Mouse (Mus musculus) testis, postnatal 10 days (tissue): Measurements from ENCODE around the gene Olfr191.
"Not testable (repeated sequence)": the region's sequence is repeated elsewhere in the genome, so short reads cannot be mapped to it uniquely, and the experiment has no call there.

Experiments
- DNase-seq: peaks from one replicate; pipeline ENCODE4 v3.0.0; 2021; ENCODE audit warnings: low spot score

Olfr191 gene

DNA sequence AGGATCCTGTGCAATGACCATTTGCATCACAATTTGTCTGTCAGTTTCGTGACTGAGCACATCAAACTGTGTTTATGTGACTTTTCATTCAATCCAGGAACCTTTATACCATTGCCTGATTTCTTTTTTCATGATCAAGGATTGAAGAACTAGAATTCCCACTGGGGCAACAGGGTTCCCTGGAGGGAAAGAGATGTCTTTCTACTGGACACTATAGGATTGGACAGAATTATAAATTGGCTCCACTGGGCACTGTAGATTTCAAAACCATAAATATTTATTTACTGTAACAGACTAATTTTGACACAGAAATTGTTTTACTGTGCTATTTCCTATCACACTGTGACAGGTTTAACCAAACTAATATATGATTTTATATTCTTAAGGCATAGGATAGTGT lies at the start of gene Olfr191:
Gene Olfr191, minus strand, starts transcription at position 101 of the 400 bp plus-strand sequence.
- DNase-seq = not testable (repeated sequence)

DNA sequence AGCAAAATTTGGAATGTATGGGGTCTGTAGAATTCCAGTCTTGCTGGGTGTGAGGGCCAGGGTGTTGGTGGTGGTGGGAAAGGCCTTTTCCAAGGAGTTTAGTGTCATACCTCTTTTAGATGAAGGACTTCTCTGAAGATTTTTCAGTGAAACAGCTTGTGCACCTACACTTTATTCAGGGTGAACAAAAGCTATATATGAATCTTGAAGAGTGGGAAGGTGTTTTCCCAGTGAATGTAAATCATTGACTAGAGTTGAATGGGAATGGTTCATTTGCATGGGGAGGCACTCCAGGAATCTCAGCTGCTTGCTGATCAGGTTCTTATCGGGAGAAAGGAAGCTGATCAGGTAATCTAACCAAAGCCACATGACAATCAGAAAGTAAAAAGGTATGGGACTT lies 41.1 kb upstream of the Olfr191 start:
- DNase-seq = no peak

DNA sequence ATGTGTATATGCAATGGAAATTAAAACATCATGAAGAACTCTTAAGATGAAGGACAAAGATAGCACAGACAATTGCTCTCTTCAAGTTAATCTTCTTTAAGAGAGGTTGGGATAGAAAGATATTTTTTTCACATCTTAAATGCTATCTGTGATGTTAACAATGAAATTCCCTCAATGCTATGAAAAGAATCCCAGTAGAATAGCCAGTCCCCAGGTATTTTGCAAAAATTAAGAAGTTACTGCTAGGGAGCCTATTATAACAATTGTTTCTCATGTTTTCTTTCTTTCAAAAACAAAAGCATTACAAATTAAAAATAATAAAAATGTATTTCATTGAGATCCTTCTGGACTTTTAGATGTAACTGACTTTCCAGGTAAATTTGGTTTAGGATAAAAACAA lies 31.3 kb upstream of the Olfr191 start, which contains the start of gene Olfr194:
Gene Olfr194, minus strand, starts transcription at position 101 of the 400 bp plus-strand sequence.
- DNase-seq = no peak

DNA sequence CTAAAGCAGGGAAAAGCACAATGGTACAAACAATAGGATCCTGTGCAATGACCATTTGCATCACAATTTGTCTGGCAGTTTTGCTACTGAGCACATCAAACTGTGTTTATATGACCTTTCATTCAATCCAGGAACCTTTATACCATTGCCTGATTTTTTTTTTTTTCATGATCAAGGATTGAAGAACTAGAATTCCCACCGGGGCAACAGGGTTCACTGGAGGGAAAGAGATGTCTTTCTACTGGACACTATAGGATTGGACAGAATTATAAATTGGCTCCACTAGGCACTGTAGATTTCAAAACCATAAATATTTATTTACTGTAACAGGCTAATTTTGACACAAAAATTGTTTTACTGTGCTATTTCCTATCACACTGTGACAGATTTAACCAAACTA lies 22.2 kb upstream of the Olfr191 start, which contains the start of gene Olfr193:
Gene Olfr193, minus strand, starts transcription at position 101 of the 400 bp plus-strand sequence.
- no peak for DNase-seq

DNA sequence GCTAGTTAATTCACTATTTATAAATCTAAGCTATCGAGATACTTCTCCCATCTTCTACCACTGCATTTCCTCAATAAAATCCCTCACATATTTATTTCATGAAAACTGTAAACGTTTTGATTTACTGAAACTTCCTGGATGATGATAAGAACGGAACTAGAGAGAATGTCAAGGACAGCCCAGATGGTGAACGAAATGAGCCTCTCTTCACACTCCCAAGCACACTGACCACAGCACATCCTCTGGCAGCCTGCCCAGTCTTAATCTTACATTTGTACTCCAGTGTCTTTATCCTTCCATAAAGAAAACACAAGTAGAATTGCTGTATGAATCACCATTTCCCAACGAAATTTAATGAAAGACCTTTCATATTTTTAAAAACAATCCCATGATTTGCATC lies 18.9 kb upstream of the Olfr191 start:
- DNase-seq = not testable (repeated sequence)

DNA sequence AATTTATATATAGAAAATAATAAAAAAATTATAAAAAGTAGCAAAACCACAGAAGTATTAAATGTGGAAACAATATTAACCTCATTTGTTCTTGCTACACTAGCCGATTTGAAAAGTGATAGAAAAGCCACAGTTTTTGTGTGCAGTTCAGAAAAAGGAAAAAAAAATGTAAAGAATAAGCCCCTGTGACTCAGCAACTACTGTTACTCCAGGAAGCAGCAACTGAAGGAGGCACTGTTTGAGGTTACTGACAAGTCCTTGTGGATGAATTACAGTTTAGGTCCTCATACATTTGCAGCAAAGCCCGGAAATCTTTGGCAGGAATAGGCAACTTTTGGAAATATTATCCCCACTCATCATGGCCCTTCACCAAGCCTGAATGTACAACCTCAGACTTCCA lies 15.7 kb upstream of the Olfr191 start:
- no peak for DNase-seq

DNA sequence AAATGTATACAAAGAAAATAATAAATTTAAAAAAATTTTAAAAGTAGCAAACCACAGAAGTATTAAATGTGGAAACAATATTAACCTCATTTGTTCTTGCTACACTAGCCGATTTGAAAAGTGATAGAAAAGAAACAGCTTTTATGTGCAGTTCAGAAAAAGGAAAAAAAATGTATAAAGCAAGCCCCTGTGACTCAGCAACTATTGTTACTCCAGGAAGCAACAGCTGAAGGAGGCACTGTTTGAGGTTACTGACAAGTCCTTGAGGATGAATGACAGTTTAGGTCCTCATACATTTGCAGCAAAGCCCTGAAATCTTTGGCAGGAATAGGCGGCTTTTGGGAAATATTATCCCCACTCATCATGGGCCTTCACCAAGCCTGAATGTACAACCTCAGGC lies 8.5 kb downstream of the Olfr191 start:
- not testable (repeated sequence) for DNase-seq

DNA sequence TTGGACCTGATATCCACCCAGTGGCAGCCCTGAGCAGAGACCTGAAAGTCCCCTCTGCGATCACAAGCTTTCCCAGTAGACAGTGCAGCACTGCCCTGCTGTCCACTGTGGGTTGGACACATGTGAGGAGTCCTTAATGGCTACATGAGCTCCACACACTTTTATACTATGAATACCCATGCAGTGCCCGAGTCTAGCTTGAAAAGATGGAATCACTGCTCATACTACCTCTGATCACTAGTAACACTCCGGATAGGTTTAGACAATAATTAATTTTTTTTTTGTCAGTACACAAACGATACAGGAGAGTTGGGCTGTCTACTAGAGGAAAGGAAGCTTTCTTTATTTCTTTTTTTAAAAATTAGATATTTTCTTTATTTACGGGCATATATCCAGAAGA lies 11.7 kb downstream of the Olfr191 start, which contains the start of gene Olfr190:
Gene Olfr190, minus strand, starts transcription at position 101 of the 400 bp plus-strand sequence.
- DNase-seq = no peak

DNA sequence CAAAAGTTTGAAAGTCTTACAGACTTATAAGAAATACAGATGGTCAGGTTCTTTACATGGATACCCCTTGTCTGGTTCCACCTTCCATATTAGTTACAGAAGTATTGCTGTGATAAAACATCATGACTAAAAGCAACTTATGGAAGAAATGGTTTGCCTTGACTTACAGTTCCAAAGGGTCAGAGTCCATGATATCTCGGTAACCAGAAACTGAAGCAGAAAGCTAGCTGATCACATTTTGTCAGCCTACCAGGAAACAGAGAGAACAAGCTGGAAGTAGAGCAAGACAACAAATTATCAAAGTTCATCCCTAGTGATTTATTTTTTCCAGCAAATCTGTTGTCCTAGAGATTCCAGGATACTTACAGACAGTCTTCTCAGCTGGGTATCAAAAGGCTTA lies 16.1 kb downstream of the Olfr191 start:
- DNase-seq = no peak

DNA sequence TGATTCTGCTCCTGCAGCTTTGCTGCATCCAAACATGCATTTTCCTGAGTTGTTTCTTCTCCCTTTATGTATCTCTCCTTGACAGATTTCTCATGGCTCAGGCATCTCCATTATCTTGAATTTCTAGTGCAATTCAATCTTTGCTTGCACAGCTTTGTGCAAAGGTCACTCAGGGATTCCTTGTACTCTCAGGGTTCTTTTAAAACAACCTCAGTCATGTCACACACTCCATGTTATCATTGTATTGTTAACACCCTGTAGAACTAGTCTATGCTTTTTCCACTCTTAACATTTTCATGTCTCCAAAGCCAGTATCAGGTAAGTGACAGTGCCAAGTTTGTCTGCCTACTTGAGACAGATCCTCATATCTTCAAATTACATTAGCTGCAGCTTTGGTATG lies 17.9 kb downstream of the Olfr191 start:
- DNase-seq = no peak

DNA sequence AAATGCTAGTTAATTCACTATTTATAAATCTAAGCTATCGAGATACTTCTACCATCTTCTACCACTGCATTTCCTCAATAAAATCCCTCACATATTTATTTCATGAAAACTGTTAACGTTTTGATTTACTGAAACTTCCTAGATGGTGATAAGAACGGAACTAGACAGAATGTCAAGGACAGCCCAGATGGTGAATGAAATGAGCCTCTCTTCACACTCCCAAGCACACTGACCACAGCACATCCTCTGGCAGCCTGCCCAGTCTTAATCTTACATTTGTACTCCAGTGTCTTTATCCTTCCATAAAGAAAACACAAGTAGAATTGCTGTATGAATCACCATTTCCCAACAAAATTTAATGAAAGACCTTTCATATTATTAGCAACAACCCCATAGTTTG lies 27.2 kb downstream of the Olfr191 start:
- not testable (repeated sequence) for DNase-seq

DNA sequence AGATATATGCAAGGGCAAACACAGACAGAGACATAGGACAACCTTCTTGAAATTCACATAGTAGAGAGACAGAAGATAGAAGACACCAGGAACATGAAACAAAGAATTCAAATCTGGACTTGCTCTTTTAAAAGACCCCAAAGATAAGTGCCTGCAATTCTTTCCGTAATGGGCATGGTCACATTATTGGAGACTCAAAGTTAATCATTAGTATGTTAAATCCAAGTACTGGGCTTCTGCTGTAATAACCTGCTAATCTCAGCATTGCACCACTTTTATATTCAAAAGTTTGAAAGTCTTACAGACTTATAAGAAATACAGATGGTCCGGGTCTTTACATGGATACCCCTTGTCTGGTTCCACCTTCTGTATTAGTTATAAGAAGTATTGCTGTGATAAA lies 40.3 kb downstream of the Olfr191 start:
- not testable (repeated sequence) for DNase-seq

DNA sequence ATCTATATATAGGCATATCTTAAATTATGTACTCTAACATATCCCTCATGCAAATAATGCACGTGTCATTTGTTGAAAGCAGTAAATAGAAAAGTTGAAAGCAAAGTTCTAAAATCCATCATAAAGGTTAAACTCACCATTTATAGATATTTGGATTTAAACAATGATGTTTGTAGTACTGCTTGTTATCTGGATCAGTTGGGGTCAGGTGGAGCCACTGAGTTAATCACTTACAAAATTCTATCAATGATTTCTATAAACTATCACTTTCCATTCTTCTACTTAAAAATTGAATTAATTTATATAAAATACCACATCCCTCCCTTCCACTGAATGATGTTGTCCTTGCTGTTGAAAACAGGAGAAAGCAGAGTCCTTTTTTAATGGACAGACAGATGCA lies 40.8 kb downstream of the Olfr191 start:
- DNase-seq = no peak

DNA sequence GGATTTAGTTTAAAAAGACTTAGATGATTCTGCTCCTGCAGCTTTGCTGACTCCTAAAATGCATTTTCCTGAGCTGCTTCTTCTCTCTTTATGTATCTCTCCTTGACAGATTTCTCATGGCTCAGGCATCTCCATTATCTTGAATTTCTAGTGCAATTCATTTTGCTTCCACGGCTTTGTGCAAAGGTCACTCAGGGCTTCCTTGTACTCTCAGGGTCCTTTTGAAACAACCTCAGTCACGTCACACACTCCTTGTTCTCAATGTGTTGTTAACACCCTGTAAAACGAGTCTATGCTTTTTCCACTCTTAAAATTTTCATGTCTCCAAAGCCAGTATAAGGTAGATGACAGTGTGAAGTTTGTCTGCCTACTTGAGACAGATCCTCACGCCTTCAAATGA lies 42.0 kb downstream of the Olfr191 start:
- DNase-seq = no peak

DNA sequence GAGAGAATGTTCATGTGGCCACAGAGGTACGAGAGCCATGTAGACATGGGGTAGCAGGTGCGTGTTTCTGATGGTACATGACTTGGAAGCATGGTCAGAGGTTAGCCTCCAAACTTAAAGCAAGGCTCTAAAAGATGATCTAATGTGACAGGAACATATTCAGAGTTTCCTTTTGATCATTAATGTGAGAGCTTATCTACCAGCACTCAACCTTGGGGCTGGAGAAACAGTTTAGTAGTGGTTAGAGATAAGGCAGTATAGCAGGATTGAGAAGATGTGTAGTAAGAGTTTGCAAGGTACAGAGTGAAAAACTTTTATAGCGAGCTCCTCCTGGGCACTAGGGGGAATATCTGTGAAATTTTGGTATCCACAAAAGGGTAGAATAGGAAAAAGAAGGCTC lies 43.8 kb downstream of the Olfr191 start:
- no peak for DNase-seq

DNA sequence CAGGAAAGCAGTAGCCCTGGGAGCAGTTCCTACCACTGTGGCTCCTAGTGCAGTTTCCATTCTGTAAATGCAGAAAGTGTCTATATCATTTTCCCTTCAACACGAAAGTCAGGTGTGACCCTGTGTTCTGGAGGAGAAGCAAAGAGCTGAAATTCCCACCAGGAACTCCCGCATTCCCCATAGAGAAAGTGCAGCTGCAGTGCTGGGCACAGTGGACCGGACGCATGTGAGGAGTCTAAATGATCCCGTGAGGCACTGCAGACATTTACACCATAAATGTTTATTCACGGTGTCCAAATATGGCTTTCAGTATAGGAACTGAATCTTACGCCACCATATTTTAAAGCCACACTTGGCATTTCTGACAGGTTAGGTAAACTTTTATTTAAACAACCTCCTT lies 49.9 kb downstream of the Olfr191 start, which contains the start of gene Olfr187:
Gene Olfr187, minus strand, starts transcription at position 58 of the 400 bp plus-strand sequence.
- DNase-seq = no peak
